Mouse (Mus musculus) MEL (cell line): ENCODE data around the gene 4921507P07Rik. TPM values are rescaled to one million over a fixed set of nuclear protein-coding genes. Genes with fewer than 3 reads are reported as not detected.

Experiments
- DNase-seq: peaks from one replicate; pipeline ENCODE4 v3.0.0; 2011; ENCODE audit warnings: low read depth, low spot score
- H3K27ac ChIP-seq: 2 replicates; pipeline ENCODE4 v1.5.1; 2012; ENCODE audit warnings: low read depth, mild to moderate bottlenecking, control low read depth, low read length, moderate library complexity; ENCODE audit not compliant: control insufficient read depth
- H3K27me3 ChIP-seq, 2 experiments: fragments of 150-350 bp in 1 of 2; sonication (generic) in 1 of 2; 2 replicates each; pipeline ENCODE4 v1.6.1; 2012; ENCODE audit warnings: low read length in 2 of 2, mild to moderate bottlenecking in 2 of 2, improper control_type of control experiment in 1 of 2, moderate library complexity in 1 of 2; ENCODE audit not compliant: insufficient read depth in 2 of 2, control insufficient read depth in 1 of 2
- H3K36me3 ChIP-seq, 2 experiments: 2 replicates each; pipeline ENCODE4 v1.6.1; 2012 to 2014; ENCODE audit warnings: low read length in 2 of 2, improper control_type of control experiment in 1 of 2, inconsistent platforms in 1 of 2, mild to moderate bottlenecking in 1 of 2; ENCODE audit not compliant: insufficient read depth in 2 of 2, control insufficient read depth in 1 of 2
- H3K4me1 ChIP-seq, 2 experiments: fragments of 150-350 bp in 1 of 2; sonication (generic) in 1 of 2; 2 replicates each; pipeline ENCODE4 v1.6.1; 2012; ENCODE audit warnings: low read length in 2 of 2, improper control_type of control experiment in 1 of 2, mild to moderate bottlenecking in 1 of 2; ENCODE audit not compliant: insufficient read depth in 2 of 2, control insufficient read depth in 1 of 2
- H3K4me3 ChIP-seq, 2 experiments: fragments of 150-350 bp in 1 of 2; sonication (generic) in 1 of 2; 2 replicates each; pipeline ENCODE4 v1.5.1; 2012; ENCODE audit warnings: low read depth in 2 of 2, low read length in 2 of 2, mild to moderate bottlenecking in 2 of 2, moderate library complexity in 2 of 2, control low read depth in 1 of 2, improper control_type of control experiment in 1 of 2; ENCODE audit not compliant: control insufficient read depth in 1 of 2, insufficient read depth in 1 of 2
- H3K79me2 ChIP-seq: 2 replicates; pipeline ENCODE4 v1.6.1; 2012; ENCODE audit warnings: mild to moderate bottlenecking, low read length, moderate library complexity; ENCODE audit not compliant: control insufficient read depth, poor library complexity, insufficient read depth
- H3K9ac ChIP-seq: 2 replicates; pipeline ENCODE4 v1.6.1; 2012; ENCODE audit warnings: low read depth, mild to moderate bottlenecking, control low read depth, low read length, moderate library complexity; ENCODE audit not compliant: control insufficient read depth, poor library complexity, severe bottlenecking
- H3K9me3 ChIP-seq: fragments of 150-350 bp; sonication (generic); replicated peaks from 2 replicates; pipeline ENCODE4 v1.6.1; 2012; ENCODE audit warnings: mild to moderate bottlenecking, low read length, improper control_type of control experiment, moderate library complexity; ENCODE audit not compliant: insufficient read depth
- BHLHE40 ChIP-seq: IDR thresholded peaks from 2 replicates; pipeline ENCODE4 v1.6.1; 2012; ENCODE audit warnings: low read depth, mild to moderate bottlenecking, inconsistent platforms, low read length, improper control_type of control experiment, borderline replicate concordance
- CHD1 ChIP-seq: IDR thresholded peaks from 2 replicates; pipeline ENCODE4 v1.6.1; 2012; ENCODE audit warnings: low read depth, mild to moderate bottlenecking, inconsistent platforms, low read length, improper control_type of control experiment
- CTCF ChIP-seq, 3 experiments: IDR thresholded peaks in 2 of 3; conservative IDR thresholded peaks in 1 of 3; 2 replicates each; pipeline ENCODE4 v1.5.1; 2011 to 2012; ENCODE audit warnings: low read length in 3 of 3, low read depth in 2 of 3, mild to moderate bottlenecking in 2 of 3, improper control_type of control experiment in 1 of 3, inconsistent platforms in 1 of 3, mixed read lengths in 1 of 3, moderate library complexity in 1 of 3; ENCODE audit not compliant: control insufficient read depth in 1 of 3, insufficient read depth in 1 of 3, poor library complexity in 1 of 3, severe bottlenecking in 1 of 3
- E2F4 ChIP-seq: IDR thresholded peaks from 2 replicates; pipeline ENCODE4 v1.6.1; 2011; ENCODE audit warnings: low read depth, low read length, improper control_type of control experiment, borderline replicate concordance
- GABPA ChIP-seq: IDR thresholded peaks from 2 replicates; pipeline ENCODE4 v1.6.1; 2012; ENCODE audit warnings: low read depth, mild to moderate bottlenecking, inconsistent platforms, low read length, improper control_type of control experiment, moderate library complexity
- GATA1 ChIP-seq: IDR thresholded peaks from 2 replicates; pipeline ENCODE4 v1.6.1; 2011; ENCODE audit warnings: low read depth, low read length, improper control_type of control experiment
- MXI1 ChIP-seq: IDR thresholded peaks from 2 replicates; pipeline ENCODE4 v1.6.1; 2011; ENCODE audit warnings: mild to moderate bottlenecking, low read depth, low read length, improper control_type of control experiment
- MYB ChIP-seq: IDR thresholded peaks from 2 replicates; pipeline ENCODE4 v1.6.1; 2011; ENCODE audit warnings: mild to moderate bottlenecking, low read depth, low read length, improper control_type of control experiment
- MYC ChIP-seq: IDR thresholded peaks from 2 replicates; pipeline ENCODE4 v1.6.1; 2011; ENCODE audit warnings: low read depth, mild to moderate bottlenecking, low read length, improper control_type of control experiment, moderate library complexity
- POLR2AphosphoS5 ChIP-seq: IDR thresholded peaks from 2 replicates; pipeline ENCODE4 v1.6.1; 2012; ENCODE audit warnings: low read depth, borderline replicate concordance, mild to moderate bottlenecking, inconsistent platforms, low read length, moderate library complexity, mixed read lengths
- UBTF ChIP-seq: IDR thresholded peaks from 2 replicates; pipeline ENCODE4 v1.6.1; 2012; ENCODE audit warnings: low read depth, mild to moderate bottlenecking, inconsistent platforms, low read length, improper control_type of control experiment, moderate library complexity, borderline replicate concordance; ENCODE audit not compliant: insufficient read depth
- USF1 ChIP-seq: IDR thresholded peaks from 2 replicates; pipeline ENCODE4 v1.6.1; 2014; ENCODE audit warnings: low read depth, mild to moderate bottlenecking, inconsistent platforms, low read length, improper control_type of control experiment, moderate library complexity
- USF2 ChIP-seq, 2 experiments: IDR thresholded peaks; 2 replicates each; pipeline ENCODE4 v1.6.1; 2011 to 2012; ENCODE audit warnings: improper control_type of control experiment in 2 of 2, low read length in 2 of 2, borderline replicate concordance in 1 of 2, inconsistent platforms in 1 of 2, low read depth in 1 of 2, mild to moderate bottlenecking in 1 of 2; ENCODE audit not compliant: insufficient read depth in 1 of 2
- ZKSCAN1 ChIP-seq: IDR thresholded peaks from 2 replicates; pipeline ENCODE4 v1.6.1; 2012; ENCODE audit warnings: low read depth, mild to moderate bottlenecking, inconsistent platforms, low read length, improper control_type of control experiment, moderate library complexity
- ZNF384 ChIP-seq: IDR thresholded peaks from 2 replicates; pipeline ENCODE4 v1.6.1; 2012; ENCODE audit warnings: low read depth, mild to moderate bottlenecking, inconsistent platforms, low read length, improper control_type of control experiment
- polyA plus RNA-seq, 2 experiments: library from polyadenylated mRNA; stranded (reverse) in 1 of 2; unstranded in 1 of 2; fragments of >175 nt in 1 of 2; fragments of >200 nt in 1 of 2; gene quantifications; 2 replicates each; pipeline versions ENCODE4 v1.2.1 to v1.2.4; 2012; ENCODE audit warnings: low replicate concordance in 2 of 2, low read depth in 1 of 2; ENCODE audit not compliant: insufficient read length in 2 of 2, insufficient read depth in 1 of 2, missing spikeins in 1 of 2
- total RNA-seq: library from RNA; depleted of rRNA; stranded (reverse); fragments of 300-350 nt; gene quantifications from 2 replicates; pipeline ENCODE4 v1.2.3, GENCODE M21; 2012

The 4921507P07Rik gene
- total and polyA plus RNA-seq, 3 experiments = 0.89 to 1.5 TPM; not detected in 1

DNA sequence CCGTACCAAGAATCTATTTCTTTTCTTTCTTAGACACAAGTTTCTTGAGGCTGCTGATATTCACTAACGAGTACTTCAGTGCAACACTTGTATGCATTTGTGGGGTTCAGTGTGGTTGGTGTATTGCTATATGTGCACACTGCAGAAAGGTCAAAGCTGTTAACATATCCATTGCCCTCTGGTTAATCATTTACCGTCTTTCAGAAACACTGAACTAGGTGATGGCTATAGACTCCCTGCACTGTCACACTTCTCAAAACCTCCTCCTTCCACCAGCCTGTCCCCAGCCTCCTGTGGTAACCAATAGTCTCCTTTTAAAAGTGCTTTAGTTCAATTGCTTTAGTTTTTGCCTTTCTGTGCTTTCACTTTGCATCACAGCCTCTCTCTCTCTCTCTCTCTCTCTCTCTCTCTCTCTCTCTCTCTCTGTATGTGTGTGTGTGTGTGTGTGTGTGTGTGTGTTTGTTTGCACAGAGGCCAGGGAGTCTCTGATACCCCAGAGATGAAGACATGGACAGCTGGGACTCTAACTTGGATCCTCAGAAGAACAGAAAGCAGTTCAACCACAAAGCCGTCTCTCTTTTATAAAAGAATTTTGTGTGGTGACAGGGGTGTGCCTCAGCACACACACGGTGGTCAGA, 43.4 kb downstream of the 4921507P07Rik start:
- H3K27ac ChIP-seq = no peak overlapping the region
- TF ChIP-seq USF1 = no peak
- H3K4me1 ChIP-seq = no peaks in the 10 kb centered on the region
- H3K9me3 ChIP-seq = no peaks in the 10 kb centered on the region
- H3K27me3 ChIP-seq = no peaks in the 10 kb centered on the region; a peak in 2 of 4 replicates
- DNase-seq = no peak
- no peaks in the 10 kb centered on the region for H3K36me3 ChIP-seq
- no peaks in the 10 kb centered on the region for H3K79me2 ChIP-seq
- H3K9ac ChIP-seq = no peak overlapping the region
- no peak overlapping the region for H3K4me3 ChIP-seq

DNA sequence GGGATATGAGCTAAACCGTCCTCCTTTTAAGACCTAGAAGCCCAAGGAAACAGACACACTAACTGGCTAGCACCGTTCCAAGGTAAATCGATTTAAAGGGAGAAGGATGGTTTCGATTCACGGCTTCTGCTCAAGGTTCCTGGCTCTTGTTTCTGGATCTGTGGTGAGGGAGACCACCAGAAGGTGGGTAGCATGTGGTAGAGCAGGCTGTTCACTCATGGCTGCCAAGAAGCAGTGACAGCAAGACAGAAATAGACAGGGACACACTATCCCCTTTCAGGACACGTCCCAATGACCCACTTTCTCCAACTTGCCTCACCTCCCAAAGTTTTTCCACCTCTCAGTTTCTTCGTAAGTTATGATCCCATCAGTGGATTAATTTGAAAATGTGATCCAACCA, 46.6 kb downstream of the 4921507P07Rik start:
- peaks cover 0 to 7% of the 10 kb centered on the region in 2 experiments; a peak in 1 of 4 replicates for H3K4me1 ChIP-seq
- DNase-seq = no peak
- no peak overlapping the region for H3K4me3 ChIP-seq
- no peaks in the 10 kb centered on the region; a peak in 2 of 4 replicates for H3K27me3 ChIP-seq
- H3K9me3 ChIP-seq = no peaks in the 10 kb centered on the region
- no peaks in the 10 kb centered on the region for H3K79me2 ChIP-seq
- H3K36me3 ChIP-seq = peaks cover 0 to 9% of the 10 kb centered on the region in 2 experiments; a peak in 2 of 4 replicates
- H3K27ac ChIP-seq = no peak overlapping the region
- no peak overlapping the region for H3K9ac ChIP-seq
- TF ChIP-seq CTCF (IDR thresholded peaks at IDR 0.05 in 2 of 3, conservative IDR thresholded peaks at IDR 0.05 in 1 of 3; ENCODE audit: control insufficient read depth in 1 of 3, insufficient read depth in 1 of 3, low read depth in 2 of 3, low read length in 3 of 3, poor library complexity in 1 of 3, severe bottlenecking in 1 of 3) (no peak), GATA1 (no peak)

DNA sequence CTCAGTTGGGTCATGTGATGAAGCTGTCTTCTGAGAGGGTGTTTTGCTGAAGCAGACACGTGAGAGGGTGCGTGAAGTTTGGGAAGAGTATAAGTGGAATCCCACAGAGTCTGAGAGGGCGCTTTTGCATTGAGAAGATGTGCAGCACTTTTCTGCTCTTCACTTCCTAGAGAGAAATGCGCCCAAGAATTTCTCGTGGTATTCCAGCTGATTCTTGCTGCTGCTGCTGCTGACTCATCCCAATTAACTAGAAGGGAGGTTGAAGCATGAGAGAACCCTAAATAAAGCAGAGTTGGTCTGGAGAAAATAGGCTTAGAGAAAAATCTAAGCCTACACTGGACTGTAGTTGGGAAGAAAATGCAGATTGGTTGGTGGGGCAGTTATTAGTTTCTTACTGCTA, 47.4 kb downstream of the 4921507P07Rik start:
- no peak overlapping the region for H3K27ac ChIP-seq
- no peaks in the 10 kb centered on the region; a peak in 2 of 4 replicates for H3K27me3 ChIP-seq
- DNase-seq = no peak
- H3K4me3 ChIP-seq = no peak overlapping the region
- no peaks in the 10 kb centered on the region for H3K9me3 ChIP-seq
- H3K4me1 ChIP-seq = peaks cover 0 to 9% of the 10 kb centered on the region in 2 experiments; a peak in 1 of 4 replicates
- peaks cover 0 to 9% of the 10 kb centered on the region in 2 experiments; a peak in 2 of 4 replicates for H3K36me3 ChIP-seq
- no peak overlapping the region for H3K9ac ChIP-seq
- no peaks in the 10 kb centered on the region for H3K79me2 ChIP-seq
- TF ChIP-seq BHLHE40 = no peak
- no peak for TF ChIP-seq CHD1
- TF ChIP-seq USF2 (IDR thresholded peaks at IDR 0.05; ENCODE audit: borderline replicate concordance in 1 of 2, insufficient read depth in 1 of 2, low read depth in 1 of 2, low read length in 2 of 2) = no peak
- TF ChIP-seq ZKSCAN1 = no peak
- no peak for TF ChIP-seq POLR2AphosphoS5
- TF ChIP-seq UBTF = no peak
- TF ChIP-seq ZNF384 = no peak
- no peak for TF ChIP-seq MYB
- no peak for TF ChIP-seq E2F4
- TF ChIP-seq GABPA = no peak
- TF ChIP-seq MYC = no peak
- no peak for TF ChIP-seq MXI1
- TF ChIP-seq, all 39 proteins: peak for 0
